Mouse (Mus musculus): ENCODE results near the gene Rnf144a. TPM values are rescaled to one million over a fixed set of nuclear protein-coding genes. Genes with fewer than 3 reads are reported as not detected.

Rnf144a gene
- total RNA-seq, 4 experiments from 2014 or later = 4.8 to 11.7 (median 8.9) TPM

DNA sequence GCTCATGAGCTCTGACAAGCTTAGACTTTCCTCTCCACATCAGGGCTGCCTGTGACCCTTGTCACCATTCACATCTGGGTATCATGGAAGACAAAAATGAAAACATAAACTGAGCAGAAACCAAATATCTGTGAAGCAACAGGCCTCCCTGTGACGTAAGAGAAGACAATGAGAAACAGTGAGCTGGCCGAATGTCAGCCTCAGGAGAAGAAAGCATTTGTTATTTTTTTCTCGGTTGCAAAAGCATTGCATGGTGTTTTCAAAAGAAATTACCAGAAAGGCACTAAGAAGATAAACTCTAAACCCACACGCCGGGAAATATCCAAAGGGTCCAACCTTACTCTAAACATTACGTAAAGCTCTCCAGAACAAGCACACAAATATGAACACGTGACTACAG, 41.3 kb downstream of the Rnf144a start:
- no peak for DNase-seq (ENCODE audit: low spot score)

DNA sequence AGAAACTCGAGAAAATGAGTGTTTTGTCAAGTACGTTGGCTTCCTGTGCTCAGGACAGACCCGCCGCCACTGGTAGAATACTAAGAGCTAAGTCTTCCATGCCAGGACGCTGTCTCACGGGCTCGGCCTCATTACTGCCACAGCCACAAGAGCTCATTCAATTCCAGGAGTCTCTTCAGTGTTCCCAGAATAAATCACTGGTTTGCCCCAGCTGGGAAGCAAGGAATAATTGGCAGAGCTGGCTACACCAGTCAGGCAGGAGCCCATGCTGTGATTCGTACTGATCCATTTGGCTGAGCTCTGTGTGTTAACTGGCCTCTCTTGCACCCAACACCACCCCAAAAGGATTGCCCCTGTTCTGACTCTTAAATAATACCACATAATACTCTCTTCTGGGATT, 45.0 kb downstream of the Rnf144a start:
- DNase-seq (ENCODE audit: low spot score) = no peak

DNA sequence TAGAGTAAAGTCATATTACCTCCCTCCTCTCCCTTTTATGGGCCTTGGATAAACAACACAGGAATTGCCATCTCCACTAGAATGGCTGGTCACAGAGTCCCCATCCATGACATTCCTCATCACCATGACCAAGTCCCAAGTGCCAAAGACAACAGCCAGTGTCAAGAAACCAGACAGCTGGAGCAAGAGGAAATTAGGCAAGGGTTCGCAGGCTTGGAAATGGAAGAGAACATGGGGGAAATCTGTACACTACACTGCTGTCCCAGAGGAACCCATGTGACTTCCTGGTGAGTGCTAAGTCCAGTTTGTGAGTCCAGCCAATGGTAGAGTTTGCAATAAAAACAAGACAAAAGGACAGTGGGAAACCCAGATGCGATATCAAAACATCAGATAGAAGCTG, 47.7 kb downstream of the Rnf144a start:
- peak; percentile 80 for DNase-seq (ENCODE audit: low spot score)

DNA sequence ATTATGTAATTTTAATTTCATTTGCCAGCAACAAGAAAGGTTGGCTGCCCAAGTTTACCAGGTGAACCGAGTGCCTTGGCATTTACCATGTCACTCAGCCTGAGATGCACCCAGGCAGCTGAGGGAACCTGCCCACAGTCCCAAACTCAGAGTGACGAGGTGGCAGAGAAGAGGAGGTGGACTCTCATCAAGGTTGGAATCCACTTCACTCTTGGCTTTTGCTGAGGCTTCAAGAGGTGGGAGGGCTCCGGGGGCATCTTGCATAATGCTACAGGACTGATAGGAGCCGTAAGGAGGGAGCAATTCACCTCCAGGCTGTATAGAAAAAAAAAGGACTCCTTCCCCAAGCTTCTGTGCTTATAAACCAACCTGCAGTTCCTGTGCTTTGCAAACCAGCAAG, 48.7 kb downstream of the Rnf144a start:
- no peak for DNase-seq (ENCODE audit: low spot score)

DNA sequence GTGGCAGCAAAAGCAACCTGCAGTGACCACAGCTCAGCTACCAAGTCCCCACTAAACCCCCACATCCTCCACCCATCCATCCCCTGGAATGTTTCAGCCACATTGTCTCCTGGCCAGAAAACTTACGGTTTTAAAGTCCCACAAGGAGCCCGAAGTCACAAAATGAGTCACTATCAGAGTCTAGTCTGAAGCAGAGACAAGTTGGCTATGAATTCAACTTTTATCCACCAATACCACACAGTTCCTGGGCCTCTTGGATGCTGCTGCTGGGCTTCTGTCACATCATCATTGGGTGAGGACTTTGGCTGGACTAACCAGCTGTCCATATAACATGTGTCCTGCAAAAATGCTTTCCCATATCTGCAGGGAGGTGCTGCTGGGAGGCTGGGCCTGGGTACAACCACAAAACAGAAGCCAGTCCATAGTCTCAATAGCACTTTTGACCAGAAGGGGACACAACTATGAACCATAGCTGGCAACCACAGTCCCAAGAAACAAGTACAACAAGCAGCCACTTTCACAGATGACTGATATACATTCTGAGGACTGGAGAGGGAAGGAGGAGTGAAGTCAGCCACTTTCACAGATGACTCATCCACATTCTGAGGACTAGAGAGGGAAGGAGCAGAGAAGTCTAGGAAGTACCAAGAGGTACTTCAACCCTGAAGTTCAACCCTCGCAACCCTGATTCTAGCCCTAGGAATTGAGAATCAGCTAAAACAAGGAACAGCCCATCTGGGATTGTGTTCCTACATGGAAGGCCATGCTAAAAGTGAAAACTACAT, 49.3 kb downstream of the Rnf144a start:
- no peak for DNase-seq (ENCODE audit: low spot score)

DNA sequence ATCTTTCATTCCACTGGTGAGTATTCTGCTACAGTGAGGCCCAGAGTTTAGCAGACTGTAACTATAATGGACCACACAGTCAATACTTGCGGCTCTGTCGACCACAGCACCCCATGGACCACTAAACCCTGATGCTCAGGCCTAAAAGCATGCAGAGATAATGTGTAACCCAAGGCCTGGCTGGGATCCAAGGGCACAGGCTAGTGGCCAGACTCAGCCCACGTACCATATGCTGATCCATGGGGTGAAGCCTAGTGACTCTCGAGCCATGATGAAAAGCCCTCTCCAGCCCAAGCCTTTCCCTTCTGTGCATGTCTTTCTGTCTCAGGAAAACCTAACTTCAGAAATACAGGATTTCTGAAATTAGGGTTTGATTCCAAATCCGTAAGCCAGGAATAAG, 50.2 kb downstream of the Rnf144a start:
- no peak for DNase-seq (ENCODE audit: low spot score)

DNA sequence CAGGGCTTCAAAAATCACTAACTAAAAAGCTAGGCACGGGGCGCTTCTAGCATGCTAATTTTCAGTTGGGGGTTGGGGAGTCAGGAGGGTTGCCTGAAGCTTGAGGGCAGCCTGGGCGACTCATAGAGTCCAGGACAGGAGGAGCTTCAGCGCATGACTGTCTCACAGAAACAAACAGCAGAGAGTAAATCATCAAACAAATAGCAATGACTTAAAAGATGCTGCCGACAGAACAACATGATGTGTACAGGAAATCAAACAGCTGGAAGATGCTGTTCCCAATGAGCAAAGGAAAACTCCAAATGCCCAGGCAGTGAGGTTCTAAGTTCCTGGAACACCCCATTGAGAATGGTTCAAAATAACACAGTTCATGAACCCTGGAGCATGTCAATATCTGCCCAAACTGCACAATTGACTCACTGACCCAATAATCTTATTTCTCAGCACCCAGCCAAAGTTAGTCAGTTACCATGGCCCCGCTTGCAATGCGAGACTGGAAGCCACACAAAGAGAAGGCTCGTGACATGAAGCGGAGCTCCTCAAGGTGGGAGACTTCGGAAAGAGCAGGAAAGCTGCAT, 54.0 kb downstream of the Rnf144a start:
- peak; percentile 19 for DNase-seq (ENCODE audit: low spot score)

DNA sequence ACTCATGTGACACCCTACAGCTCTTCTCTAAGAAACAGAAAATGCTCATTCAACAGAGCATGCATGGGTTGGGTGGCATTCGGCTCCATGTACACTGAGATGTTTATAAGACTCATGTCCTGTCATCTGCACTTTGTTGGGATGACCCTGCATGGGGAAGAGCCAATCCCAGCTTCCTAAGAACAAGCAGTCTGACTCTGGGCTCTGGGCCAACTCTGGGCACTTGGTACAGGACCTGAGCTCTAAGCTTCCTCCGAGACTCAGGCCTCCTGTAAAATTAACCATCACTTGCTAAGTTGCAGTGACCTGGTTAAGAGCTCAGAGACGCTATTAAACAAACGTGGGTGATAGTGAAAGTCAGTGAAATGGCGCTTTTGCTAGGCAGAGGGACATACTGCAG, 55.2 kb downstream of the Rnf144a start:
- no peak for DNase-seq (ENCODE audit: low spot score)

DNA sequence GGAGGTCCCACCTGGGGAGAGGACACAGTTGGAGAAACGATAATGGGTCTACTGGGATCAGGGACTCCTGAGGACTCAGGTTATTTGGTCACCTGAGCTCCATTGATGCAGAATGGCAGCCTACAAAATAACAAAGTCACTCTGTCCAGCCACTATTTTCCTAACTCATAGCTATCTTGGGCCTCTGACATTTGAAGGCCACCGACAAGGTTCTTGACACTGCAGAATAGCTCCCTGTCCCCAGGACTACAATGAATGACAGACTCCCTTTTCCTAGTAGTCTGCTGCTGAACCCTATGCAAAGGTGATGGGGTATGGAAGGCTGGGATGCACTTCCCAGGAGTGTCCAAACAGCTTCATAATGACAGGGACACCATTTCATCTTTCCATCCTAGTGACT, 55.8 kb downstream of the Rnf144a start:
- DNase-seq (ENCODE audit: low spot score) = no peak

DNA sequence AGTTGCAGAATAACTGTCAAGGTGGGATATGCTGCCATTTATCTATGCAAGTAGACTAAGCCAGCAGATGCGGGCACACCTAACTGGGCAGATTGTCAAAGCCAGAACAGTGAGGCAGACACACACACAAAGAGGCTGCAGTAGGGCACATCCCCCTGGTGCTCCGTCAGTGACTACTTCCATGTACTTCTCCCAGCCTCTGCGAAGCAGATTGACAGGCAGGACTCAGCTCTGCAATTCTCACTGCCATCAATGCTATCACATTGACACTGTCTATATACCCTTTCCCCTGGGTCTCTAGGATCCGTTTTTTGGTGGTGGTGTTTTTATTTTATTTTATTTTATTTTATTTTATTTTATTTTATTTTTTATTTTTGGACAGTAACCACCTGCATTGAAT, 57.8 kb downstream of the Rnf144a start:
- DNase-seq (ENCODE audit: low spot score) = no peak

DNA sequence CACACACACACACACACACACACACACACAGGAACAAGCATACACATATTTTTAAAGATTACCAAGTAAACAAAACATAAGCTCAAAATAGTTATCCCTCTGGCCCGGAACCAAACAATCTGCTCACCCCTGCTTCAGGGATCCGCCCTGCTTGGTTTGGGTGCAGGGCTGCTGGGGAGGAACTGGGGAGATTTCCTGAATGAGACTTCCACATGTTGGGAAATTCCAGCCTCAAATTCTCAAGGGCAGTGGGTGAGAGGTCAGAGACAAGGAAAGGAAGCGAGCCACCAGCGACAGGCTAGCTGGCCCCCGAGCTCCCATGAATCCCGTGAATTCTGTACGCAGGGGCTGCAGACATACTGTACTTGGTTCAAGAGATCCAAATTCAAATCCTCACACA, 58.9 kb downstream of the Rnf144a start:
- DNase-seq (ENCODE audit: low spot score) = peak; percentile 90

DNA sequence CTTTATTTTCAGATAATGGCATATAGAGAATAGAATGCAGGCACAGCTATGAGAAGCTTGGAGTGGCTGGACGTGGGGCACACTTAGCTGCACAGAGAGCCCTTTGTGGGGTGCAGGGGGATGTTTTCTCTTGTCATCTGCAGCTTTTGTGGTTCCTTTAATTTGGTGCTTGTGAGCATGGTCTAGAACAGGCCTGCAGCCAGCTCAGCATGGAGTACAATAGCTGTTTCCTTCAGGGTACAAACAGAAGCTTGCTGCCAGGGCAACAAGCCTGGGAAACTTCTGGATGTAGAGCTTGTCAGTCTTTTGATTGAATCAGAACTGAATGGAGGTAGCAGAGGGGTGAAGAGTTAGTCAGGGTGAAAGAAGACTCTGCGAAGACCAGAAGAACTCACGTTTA, 63.7 kb downstream of the Rnf144a start:
- DNase-seq (ENCODE audit: low spot score) = no peak

DNA sequence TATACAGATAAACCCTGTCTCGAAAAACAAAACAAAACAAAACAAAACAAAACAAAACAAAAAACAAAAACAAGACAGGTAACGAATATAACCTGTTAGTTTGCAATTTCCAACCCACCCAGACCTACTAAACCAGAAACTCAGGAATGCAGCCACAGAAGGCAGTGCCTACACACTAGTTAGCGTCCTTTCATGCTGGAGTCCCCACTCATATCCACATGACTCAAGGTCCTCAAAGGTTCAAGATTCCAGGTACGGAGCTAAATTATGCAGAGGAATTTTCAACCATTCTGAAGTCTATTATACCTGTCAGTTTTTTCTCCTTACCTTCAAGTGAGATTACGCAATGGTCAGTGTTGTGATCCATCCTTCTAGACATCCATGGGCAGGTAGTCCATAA, 70.6 kb downstream of the Rnf144a start:
- DNase-seq (ENCODE audit: low spot score) = no peak

DNA sequence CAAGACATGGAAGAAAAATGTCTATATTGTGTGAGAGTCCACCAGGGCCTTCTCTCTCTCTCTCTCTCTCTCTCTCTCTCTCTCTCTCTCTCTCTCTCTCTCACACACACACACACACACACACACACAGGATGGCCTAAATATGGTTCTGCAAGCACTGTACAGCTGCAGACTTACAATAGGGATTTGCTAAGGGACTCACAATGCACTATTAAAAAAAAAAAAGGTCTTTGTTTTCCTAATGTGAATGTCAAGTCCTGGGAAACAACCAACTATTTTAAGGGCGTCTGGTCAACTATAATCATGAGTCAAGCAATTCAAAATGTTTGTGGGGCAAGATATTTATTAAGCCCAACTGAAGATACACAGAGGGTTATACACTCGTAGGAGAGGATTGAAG, 71.9 kb downstream of the Rnf144a start:
- DNase-seq (ENCODE audit: low spot score) = no peak

DNA sequence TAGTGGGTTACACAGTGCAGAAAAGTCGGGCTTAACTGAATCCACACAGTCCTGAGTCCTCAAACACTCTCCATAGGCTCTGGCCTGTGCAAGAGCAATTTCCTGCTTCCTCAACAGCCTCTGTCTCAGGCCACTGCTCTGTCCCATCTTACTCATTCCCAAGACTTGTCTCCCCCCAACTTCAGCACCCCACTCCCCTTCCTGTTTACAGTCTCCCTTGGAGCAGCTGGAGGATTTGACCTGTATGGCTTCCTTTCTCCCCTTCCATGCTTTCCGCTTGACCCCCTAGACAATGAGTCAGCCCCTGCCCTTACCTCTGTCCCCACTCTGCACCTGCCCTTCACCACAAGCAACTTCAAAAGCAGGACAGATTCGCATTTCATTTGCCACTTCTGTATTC, 72.4 kb downstream of the Rnf144a start:
- DNase-seq (ENCODE audit: low spot score) = peak; percentile 28

DNA sequence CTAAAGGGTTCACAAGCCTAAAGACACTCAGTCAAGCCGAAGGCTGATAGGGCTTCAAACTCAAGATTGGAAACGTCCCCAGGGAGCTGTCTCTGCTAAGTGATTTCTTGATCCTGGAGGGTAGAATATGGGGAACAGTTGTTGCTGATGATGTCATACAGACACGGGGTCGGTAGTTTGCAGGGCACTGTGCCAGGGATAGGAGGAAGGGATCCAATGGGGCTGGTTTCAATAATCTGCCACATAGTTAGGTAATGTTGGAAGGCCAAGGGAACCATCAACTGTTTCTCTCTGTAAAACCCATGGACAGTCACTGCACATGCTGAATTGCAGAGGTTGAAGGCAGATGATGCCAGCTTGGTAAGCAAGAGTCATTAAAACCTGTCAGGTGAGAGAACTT, 73.0 kb downstream of the Rnf144a start:
- no peak for DNase-seq (ENCODE audit: low spot score)

DNA sequence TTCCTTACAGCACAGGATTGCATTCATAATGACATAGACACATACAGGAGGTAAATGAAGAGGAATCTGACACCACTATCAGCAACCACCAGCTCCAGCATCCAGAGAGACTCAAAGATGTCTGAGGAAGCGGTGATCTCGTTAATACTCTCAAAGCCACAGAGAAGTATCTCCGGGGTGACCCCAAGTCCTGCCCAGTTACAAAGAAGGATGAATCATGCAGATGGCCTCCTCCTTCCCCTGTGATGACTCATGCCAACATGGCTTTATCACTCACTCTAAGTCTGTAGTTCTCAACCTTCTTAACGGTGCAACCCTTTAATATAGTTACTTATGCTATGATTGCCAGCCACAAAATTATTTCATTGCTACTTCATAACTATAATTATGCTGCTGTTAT, 74.4 kb downstream of the Rnf144a start:
- DNase-seq (ENCODE audit: low spot score) = no peak

DNA sequence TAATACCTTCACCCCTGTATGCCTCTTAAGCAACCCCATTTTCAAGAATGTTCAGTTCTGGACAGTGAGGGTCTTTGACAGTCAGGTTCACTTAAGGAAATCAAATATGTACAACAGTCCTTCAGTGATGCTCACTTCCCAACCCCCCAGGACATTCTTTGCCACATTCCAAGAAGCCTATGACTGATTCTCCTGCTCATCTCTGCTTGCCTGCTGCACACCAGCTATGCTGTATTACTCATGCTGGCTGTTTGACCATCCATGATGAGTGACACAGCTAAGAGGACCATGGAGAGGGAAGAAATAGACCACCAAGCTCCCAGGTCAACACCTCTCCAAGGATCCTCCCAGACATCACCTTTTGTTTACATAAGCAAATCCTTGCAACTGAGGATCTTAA, 75.2 kb downstream of the Rnf144a start:
- DNase-seq (ENCODE audit: low spot score) = no peak

DNA sequence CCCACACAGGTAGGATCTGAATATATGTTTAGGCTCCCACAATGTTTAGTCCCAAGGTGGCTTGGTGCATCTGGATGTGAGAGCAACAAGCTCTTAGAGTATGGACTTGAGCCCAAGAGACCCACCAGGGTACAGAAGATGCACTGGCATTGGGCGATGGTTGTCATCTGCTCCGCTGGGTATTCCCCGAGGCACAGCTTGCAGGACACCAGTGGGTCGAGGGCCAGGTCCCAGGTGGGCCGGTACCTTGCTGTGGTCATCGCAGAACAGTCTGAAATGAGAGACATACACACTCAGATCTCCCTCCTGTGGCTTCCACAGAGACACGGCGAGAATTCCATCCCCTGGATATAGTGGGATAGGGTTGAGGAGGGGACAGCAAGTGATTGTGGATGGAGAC, 75.9 kb downstream of the Rnf144a start:
- DNase-seq (ENCODE audit: low spot score) = no peak

DNA sequence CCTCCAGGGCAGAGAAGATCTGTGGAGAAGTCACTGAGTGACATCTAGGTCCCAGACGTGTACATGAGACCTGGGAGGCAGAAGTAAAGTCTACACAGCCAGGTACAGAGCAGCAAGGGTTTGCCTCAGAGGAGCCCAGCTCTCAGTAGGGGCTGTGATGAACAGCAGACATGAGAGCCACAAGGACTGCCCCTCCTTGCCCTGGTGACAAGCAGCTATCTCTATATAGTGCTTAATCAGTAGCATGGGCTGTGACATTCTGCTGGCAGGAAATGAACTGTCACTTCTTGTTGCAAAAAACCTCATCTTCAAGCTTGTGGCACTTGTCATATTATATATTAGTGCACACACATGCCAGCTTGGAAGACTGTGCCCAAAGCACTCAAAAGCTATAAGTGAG, 81.4 kb downstream of the Rnf144a start:
- DNase-seq (ENCODE audit: low spot score) = no peak

DNA sequence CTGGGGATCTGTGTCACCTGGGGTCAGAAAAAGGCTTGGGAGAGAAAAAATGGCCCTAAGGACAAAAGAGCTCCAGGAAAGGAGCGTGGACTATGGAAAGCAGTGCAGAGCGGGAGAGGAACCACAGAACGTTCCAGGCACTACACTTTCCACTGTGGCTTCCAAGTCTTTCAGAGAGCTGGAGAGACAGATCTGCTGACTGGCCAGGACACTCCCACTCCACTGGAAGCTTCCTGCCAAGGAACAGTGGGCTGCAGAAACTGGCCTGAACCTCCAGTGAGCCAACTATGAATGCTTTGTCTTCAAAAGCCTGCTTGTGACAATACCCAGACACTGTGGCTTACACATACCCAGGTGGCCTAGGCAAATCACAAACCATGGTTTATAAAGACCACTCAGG, 84.0 kb downstream of the Rnf144a start:
- peak; percentile 85 for DNase-seq (ENCODE audit: low spot score)

DNA sequence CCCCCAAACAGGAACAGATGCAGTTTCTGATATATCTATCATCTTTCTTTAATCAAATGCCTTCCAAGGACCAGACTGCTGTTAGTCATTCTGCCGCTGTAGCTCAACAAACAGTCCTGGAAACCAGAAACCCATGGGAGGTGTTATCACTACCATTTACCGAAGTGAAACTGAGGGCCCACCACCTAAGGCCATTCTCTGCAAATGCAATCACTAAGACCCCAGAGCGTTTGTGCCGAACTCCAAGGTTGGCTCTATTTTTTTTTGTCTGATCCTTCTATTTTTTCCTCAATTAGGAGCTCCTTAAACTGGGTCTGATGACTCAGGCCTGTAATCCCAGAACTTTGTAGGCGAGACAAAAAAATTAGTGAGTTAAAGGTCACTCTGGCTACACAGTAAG, 85.3 kb downstream of the Rnf144a start:
- no peak for DNase-seq (ENCODE audit: low spot score)

DNA sequence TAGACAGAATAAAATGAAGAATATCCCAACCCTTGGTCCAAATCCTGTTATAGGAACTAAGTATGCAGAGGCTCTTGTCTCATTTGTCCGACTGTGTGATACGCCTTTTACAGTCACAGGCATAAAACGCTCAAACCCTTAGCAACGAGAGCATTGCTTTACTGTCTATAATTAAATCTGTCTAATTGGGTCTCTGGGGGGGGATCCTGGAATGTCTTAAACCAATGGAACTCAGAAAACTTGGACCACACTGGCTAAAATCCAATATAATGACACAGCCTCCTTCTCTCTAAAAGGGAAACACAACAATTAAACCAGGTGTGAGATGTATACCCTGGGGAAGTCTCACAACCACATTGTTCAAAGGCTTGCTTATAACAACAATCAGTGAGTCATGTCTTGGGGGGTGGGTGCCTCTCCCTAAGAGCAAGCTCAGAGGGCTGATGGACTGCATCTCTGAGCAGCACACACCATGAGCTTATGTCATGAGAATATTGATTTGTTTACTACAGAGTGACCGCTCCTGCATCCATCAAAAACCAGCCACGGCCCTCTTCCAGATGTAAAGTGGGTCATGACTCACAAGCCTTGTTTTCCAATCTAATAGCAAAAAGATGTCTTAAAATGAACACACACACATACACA, 85.9 kb downstream of the Rnf144a start:
- no peak for DNase-seq (ENCODE audit: low spot score)
